Mouse (Mus musculus) cortical plate, adult 2 months (tissue): Measurements from ENCODE around the gene Aldh3b3. TPM values are rescaled to one million over a fixed set of nuclear protein-coding genes. Genes with fewer than 3 reads are reported as not detected.

ENCODE experiments used
- H3K27ac ChIP-seq: fragments of 200-500 bp; 2 replicates; pipeline ENCODE4 v1.5.1; 2012; ENCODE audit warnings: low read length, control low read depth, inconsistent platforms; ENCODE audit not compliant: insufficient read depth
- H3K4me1 ChIP-seq: fragments of 200-500 bp; 2 replicates; pipeline ENCODE4 v1.6.1; 2011; ENCODE audit warnings: low read length; ENCODE audit not compliant: control insufficient read depth, insufficient read depth
- H3K4me3 ChIP-seq: fragments of 200-500 bp; 2 replicates; pipeline ENCODE4 v1.5.1; 2011; ENCODE audit warnings: mild to moderate bottlenecking, low read length, control low read depth; ENCODE audit not compliant: insufficient read depth
- CTCF ChIP-seq: fragments of 200-500 bp; IDR thresholded peaks from 2 replicates; pipeline ENCODE4 v1.5.1; 2011; ENCODE audit warnings: mild to moderate bottlenecking, control low read depth, low read length; ENCODE audit not compliant: insufficient read depth; ENCODE audit errors: extremely low read depth
- POLR2A ChIP-seq: fragments of 200-500 bp; IDR thresholded peaks from 2 replicates; pipeline ENCODE4 v1.6.1; 2011; ENCODE audit warnings: mild to moderate bottlenecking, low read length, control low read depth; ENCODE audit not compliant: insufficient read depth; ENCODE audit errors: extremely low read depth
- polyA plus RNA-seq: library from polyadenylated mRNA; depleted of rRNA; stranded (reverse); fragments of >200 nt; gene quantifications from 2 replicates; pipeline ENCODE4 v1.2.3, GENCODE M21; 2012

Gene Aldh3b3
- polyA plus RNA-seq, 1 experiment, result not detected

DNA sequence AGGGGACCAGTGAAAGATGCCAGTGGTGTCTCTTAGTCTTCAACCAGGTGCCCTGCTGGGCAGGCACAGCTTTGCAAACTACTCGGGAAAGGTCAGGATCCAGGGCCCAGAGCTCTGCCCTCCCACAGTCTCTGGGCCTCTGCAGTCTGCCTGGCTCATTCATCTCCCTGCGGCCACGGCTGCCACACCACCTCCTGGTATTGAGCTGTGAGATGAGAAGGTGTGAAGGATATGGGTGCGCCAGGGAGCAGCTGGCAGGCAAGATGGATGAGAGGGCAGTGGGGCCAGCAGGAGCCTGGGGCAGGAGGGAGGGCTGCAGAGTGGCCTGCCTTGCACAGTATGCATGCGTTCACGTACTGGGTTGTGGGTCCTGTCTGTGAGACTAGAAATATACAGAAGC, 32.4 kb downstream of the Aldh3b3 start:
- Histone ChIP-seq H3K4me3 (no peak overlapping the region), H3K27ac (no peak overlapping the region), H3K4me1 (peaks cover 6% of the 10 kb centered on the region)
- TF ChIP-seq POLR2A (no peak), CTCF (no peak)

DNA sequence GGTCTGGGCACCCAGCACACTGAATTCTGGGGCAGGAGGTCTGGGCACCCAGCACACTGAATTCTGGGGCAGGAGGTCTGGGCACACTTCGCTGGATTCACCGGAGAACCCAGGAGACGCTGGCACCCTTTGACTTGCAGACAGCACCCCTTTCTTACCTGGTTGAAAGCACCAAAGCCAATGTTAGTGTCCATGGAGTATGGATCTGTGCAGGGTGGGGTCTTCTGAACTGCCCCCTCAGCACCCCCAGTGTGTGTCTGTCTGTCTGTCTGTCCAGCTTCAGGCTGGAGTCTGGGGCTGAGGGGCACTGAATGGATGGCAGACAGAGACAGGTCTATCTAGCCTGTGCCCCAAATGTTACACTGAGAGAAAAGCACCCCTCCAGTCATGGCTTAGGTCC, 33.1 kb downstream of the Aldh3b3 start:
- Histone ChIP-seq H3K4me3 (no peak overlapping the region), H3K27ac (no peak overlapping the region)
- TF ChIP-seq POLR2A (no peak), CTCF (no peak)

DNA sequence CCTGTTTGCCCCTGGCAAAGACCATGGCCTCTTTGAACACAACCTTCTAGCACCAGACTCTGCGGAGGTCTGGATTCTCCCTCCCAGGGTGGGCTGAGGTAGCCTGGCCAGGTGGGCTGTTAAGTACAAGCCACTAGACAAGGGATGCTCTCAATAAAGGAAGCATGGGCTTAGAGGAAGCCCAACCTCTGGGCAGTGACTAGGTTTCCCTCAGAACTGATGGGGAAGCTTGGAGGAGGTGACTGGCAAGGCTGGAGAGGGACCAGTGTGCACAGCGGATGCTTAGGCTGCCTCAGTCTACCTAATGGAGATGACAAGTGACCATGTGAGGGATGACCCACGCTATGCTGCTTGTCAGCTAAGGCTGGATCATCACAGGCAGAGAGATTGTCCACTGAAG, 33.5 kb downstream of the Aldh3b3 start:
- no peak for TF ChIP-seq POLR2A
- no peak for TF ChIP-seq CTCF
- H3K27ac ChIP-seq, result no peak overlapping the region
- H3K4me3 ChIP-seq, result no peak overlapping the region
- no peaks in the 10 kb centered on the region for H3K4me1 ChIP-seq

More for the DNA sequence above, 33.1 kb downstream of the Aldh3b3 start:
- peaks cover 4% of the 10 kb centered on the region for H3K4me1 ChIP-seq

DNA sequence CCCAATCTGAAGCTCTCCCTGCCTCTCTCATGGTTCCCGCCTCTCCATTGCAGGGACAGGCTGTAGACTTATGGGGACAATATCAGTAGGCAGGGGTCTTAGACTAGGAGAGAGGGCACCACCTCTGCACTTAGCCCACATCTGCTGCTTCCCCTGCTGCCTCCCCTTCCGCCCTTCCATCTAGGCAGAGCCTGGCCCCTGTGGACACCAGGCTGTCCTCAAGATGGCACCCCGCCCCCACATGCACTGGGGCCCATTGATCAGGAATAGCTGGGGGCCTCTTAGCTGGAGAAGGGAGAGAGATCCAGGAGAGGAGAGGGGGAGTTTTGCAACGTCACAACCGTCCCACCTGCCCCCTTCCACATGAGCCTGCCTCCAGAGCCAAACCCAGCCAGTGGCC, 34.0 kb downstream of the Aldh3b3 start, which contains the start of gene Tbx10:
TSS of gene Tbx10 (plus strand) at position 337 of the 400 bp plus-strand sequence.
- no peaks in the 10 kb centered on the region for H3K4me1 ChIP-seq
- TF ChIP-seq POLR2A (no peak), CTCF (no peak)
- no peak within 1 kb of the TSS for H3K4me3 ChIP-seq
- no peak within 1 kb of the TSS for H3K27ac ChIP-seq

DNA sequence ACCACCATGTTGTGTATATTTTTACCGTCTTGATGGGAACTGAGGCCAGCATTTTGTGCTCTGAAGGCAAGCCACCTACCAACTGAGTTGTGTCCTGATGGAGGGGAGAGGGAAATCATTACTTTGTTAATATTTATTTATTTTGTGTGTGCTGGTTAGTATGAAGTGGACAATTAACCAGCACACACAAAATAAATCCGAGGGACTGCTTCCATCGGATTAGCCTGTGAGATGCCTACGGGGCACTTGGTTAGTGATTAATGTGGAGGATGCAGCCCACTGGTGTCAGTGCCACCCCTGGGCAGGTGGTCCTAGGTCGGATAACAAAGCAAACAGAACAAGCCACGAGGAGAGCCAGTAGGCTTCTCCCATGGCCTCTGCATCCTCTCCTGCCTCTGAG, 36.5 kb downstream of the Aldh3b3 start:
- Histone ChIP-seq H3K27ac (no peak overlapping the region), H3K4me1 (no peaks in the 10 kb centered on the region), H3K4me3 (no peak overlapping the region)
- TF ChIP-seq CTCF (no peak), POLR2A (no peak)

DNA sequence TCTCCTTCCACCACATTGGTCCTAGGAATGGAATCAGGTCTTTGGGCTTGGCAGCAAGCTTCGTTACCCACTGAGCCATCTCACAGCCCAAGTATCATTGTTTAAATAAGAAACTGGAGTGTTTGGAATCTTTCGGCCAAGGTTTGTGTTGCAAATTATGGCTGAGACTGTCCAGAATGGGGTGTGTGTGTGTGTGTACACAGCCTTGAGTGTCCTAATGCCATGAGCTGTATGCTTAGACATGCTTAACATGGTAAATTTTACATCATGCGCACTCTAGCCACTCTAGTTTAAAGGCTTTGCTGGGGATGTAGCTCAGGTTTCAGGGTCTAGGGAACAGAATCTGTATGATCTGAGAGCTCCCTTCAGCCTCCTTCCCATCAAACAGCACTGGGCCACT, 37.1 kb downstream of the Aldh3b3 start:
- no peak overlapping the region for H3K4me3 ChIP-seq
- TF ChIP-seq CTCF (no peak), POLR2A (no peak)
- H3K4me1 ChIP-seq, result no peaks in the 10 kb centered on the region
- no peak overlapping the region for H3K27ac ChIP-seq

DNA sequence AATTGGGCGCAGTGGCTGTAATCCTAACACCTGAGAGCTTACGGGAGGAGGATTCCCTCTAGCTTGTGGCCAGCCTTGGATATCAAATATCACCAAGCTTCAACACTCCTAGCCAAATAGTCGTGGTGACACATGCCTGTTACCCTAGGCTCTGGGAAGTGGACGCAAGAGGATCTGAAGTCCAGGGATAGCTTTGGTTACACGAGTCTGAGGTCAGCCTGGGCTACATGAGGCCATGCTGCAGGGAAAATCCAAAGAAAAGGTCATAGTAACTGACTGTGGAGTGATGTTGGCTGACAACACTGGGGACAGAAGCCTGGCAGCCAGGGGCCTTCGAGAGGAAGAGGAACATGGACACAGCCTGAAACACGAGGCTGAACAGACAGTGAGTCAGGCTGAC, 37.7 kb downstream of the Aldh3b3 start:
- no peak overlapping the region for H3K27ac ChIP-seq
- TF ChIP-seq POLR2A, result no peak
- no peak for TF ChIP-seq CTCF
- no peak overlapping the region for H3K4me3 ChIP-seq

DNA sequence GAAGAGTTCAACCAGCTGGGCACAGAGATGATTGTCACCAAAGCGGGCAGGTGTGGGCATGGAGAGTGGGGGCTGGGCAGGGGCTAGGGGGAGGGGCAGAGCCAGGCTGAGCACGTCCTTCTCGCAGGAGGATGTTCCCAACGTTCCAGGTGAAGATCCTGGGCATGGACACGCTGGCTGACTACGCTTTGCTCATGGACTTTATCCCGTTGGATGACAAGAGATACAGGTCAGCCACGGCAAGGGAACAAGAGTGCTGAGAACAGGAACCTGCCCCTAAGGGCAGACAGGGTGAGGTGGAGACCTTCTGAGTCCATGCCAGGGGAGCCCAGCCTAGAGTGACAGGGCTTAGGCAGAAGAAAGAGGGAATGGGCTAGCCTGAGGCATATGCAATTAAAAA, 38.3 kb downstream of the Aldh3b3 start:
- Histone ChIP-seq H3K27ac (no peak overlapping the region), H3K4me1 (no peaks in the 10 kb centered on the region), H3K4me3 (no peak overlapping the region)
- no peak for TF ChIP-seq POLR2A
- TF ChIP-seq CTCF, result no peak

More for the DNA sequence above, 37.7 kb downstream of the Aldh3b3 start:
- H3K4me1 ChIP-seq, result no peaks in the 10 kb centered on the region

DNA sequence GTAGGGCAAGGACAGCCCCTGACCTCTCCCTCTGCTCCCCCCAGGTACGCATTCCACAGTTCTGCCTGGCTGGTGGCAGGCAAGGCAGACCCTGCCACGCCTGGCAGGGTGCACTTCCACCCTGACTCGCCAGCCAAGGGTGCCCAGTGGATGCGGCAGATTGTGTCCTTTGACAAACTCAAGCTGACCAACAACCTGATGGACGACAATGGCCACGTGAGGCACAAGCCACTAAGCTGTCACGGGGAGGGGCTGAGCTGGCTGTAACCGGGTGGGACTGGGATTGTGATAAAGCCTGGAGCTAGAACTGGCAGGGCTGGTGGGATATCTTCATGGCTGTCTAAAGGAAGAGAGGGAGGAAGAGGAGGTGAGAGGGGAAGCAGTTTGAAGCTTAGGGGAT, 38.8 kb downstream of the Aldh3b3 start:
- Histone ChIP-seq H3K27ac (no peak overlapping the region), H3K4me1 (no peaks in the 10 kb centered on the region), H3K4me3 (no peak overlapping the region)
- TF ChIP-seq CTCF (no peak), POLR2A (no peak)

DNA sequence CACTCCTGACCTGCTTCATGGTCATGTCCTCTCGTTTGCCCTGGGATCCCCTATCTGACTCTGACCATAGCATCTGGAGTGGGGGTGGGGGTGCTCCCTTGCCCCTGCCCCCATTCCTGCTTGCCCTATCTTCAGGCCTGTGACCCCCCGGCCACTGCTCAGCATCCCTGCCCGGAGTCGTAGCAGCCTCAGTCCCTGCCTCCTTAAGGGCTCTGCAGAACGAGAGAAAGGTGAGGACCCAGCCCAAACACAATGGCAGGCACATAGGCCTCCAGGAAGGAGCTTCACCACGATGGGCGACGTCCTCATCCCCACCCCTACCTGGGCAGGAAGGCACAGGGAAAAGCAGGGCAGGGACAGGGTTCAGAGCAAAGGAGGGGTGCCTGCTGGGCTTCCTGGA, 39.9 kb downstream of the Aldh3b3 start:
- no peak for TF ChIP-seq CTCF
- TF ChIP-seq POLR2A, result no peak
- no peak overlapping the region for H3K27ac ChIP-seq
- no peak overlapping the region for H3K4me3 ChIP-seq
- H3K4me1 ChIP-seq, result no peaks in the 10 kb centered on the region

DNA sequence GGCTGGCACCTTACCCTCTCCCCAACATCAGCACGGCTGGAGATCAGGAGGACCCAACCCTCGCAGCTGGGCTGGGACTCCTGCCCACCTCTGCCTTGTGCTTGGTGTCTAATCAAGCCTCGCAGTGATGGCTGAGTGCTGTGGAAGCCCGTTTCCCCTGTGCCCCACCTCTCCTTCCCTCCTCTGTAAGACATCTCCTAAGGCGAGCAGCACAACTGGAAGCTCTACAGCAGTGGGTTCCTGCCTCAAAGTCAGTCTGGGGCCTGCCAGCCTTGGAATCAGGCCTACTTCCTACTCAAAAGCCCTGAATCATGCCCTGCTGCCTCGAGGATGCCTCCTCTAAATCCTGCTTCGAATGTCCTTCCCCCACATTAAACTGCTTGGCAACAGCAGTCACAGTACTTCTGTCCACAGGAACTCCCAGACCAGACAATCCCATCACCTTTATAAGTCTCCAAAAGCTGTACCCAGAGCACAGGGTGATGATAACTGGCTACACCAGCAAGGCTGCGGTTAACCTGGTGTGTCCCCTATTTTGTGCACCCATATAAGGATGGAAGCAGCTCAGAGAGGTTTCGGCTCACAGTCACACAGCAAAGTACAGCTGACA, 40.8 kb downstream of the Aldh3b3 start:
- Histone ChIP-seq H3K4me3 (no peak overlapping the region), H3K4me1 (no peaks in the 10 kb centered on the region), H3K27ac (no peak overlapping the region)
- TF ChIP-seq POLR2A (no peak), CTCF (no peak)
